Mouse (Mus musculus): ENCODE measurements around the gene Bst1. TPM values are rescaled to one million over a fixed set of nuclear protein-coding genes. Genes with fewer than 3 reads are reported as not detected.

The Bst1 gene
- total RNA-seq, 2 experiments from 2014 or later = 1.00 to 1.6 TPM

GRCm38 (mm10) chr5:43859663-43860062, 41.0 kb downstream of the Bst1 start:
- no peak for DNase-seq

- no peak for DNase-seq
These were observed 41.4 kb downstream of the Bst1 start for GRCm38 (mm10) chr5:43860096-43860495.

- no peak for DNase-seq
These were observed 42.2 kb downstream of the Bst1 start for GRCm38 (mm10) chr5:43860670-43861431.

GRCm38 (mm10) chr5:43863642-43864041, 45.0 kb downstream of the Bst1 start:
- DNase-seq = no peak

GRCm38 (mm10) chr5:43865316-43865715, 46.6 kb downstream of the Bst1 start:
- DNase-seq = no peak

GRCm38 (mm10) chr5:43868253-43868652, 49.6 kb downstream of the Bst1 start, which contains the start of gene Cd38:
Cd38 (plus strand) TSS chr5:43868553.
- no peak for DNase-seq

GRCm38 (mm10) chr5:43868711-43869600, 50.3 kb downstream of the Bst1 start:
- peak; percentile 42 for DNase-seq

- DNase-seq = no peak
These were observed 53.2 kb downstream of the Bst1 start for GRCm38 (mm10) chr5:43871845-43872244.

- DNase-seq = no peak
These were observed 54.0 kb downstream of the Bst1 start for GRCm38 (mm10) chr5:43872652-43873051.

- DNase-seq = no peak
These were observed 63.3 kb downstream of the Bst1 start for GRCm38 (mm10) chr5:43882034-43882433.

GRCm38 (mm10) chr5:43885060-43885820, 66.6 kb downstream of the Bst1 start:
- no peak for DNase-seq

- peak; percentile 41 for DNase-seq
These were observed 73.7 kb downstream of the Bst1 start for GRCm38 (mm10) chr5:43892386-43892785.

Other genes with a start within 250 kb of the Bst1 start
- 10 to 100 TPM; 16.2 to 21.2 TPM for gene Cc2d2a, start 156.5 kb upstream of the Bst1 start, total RNA-seq (2021)
- 10 to 100 TPM; 46.3 to 48.6 TPM for gene Fbxl5, start 2.8 kb downstream of the Bst1 start, total RNA-seq (2021)
- 10 to 100 TPM; 17.4 to 19.9 TPM for gene Cd38, start 49.7 kb downstream of the Bst1 start, total RNA-seq (2021)
- gene Gm7879, start 94.3 kb downstream of the Bst1 start, total RNA-seq (2021) = 10 to 100 TPM; 12.7 to 13.6 TPM
- gene Fgfbp1, start 162.9 kb downstream of the Bst1 start, total RNA-seq (2021) = not detected

All from adrenal gland, postnatal 10 days (tissue).